Mouse (Mus musculus): ENCODE measurements around the gene Olfr796.

The Olfr796 gene

GRCm38 (mm10) chr10:129612470-129612869 lies at the start of gene Olfr796:
Gene Olfr796, minus strand, starts transcription at chr10:129612570.
- no peak for DNase-seq (ENCODE audit: low spot score)

DNA sequence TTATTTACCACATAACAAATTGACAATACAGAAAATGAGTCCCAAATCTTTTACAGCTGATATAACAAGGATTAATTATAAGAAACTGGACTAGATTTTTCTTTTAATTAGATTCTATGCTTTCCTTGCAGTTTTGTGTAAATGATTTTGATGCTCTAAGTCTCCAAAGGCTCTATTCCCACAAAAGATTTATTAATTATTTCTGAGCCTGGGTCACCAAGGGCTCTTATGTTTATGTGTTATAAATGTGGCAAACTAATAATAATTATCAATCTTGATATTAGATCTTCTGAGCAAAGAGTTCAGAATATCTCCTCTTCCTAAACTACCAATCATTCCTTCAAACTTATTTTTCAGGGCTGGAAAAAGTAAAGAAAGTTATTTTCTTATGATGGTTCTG lies 45.0 kb upstream of the Olfr796 start, which contains the start of gene Olfr800:
Olfr800 (plus strand) TSS at position 301 of the 400 bp plus-strand sequence.
- no peak for DNase-seq (ENCODE audit: low spot score)

DNA sequence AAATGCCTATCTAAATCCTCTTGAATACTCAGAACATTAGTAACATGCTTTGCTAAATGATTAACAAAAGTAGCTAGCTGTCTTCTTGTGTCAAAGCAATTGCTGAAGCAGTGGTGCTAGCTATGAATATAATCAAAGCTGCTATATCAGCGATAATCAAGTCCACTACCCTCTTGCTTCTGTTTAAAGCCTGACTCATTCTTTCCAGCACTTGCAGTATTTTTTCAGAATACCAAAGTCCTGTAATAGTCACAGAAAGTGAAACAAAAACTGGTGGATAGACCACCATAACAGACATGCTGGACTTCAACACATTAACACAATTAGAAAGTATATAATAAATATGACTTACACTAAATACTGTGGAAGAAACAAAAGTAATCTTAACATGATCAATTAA lies 39.4 kb upstream of the Olfr796 start:
- DNase-seq (ENCODE audit: low spot score) = no peak

GRCm38 (mm10) chr10:129637184-129637583 lies 24.8 kb upstream of the Olfr796 start, which contains the start of gene Olfr799:
Gene Olfr799, plus strand, starts transcription at chr10:129637484.
- DNase-seq (ENCODE audit: low spot score) = no peak

GRCm38 (mm10) chr10:129627834-129628233 lies 15.5 kb upstream of the Olfr796 start, which contains the start of gene Olfr798:
Gene Olfr798, minus strand, starts transcription at chr10:129627934.
- no peak for DNase-seq (ENCODE audit: low spot score)

DNA sequence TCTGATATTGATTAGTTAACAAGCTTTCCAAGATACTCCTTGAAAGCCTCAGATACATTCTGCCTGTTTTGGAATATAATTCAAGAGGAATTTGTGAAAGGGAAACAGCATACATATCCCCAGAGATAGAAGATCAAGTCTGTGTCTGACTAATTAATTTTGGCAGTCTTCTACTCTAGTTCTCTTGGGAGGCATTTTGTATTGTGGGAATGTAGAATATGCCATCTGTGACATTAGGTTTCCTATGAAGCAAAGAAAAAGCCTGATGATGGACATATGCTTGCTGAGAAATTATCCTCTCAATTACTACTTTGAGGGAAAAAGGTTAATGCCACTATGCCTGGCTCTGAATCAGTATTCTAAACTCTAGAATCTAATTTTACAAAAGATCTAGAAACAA lies 10.9 kb upstream of the Olfr796 start:
- DNase-seq (ENCODE audit: low spot score) = no peak

DNA sequence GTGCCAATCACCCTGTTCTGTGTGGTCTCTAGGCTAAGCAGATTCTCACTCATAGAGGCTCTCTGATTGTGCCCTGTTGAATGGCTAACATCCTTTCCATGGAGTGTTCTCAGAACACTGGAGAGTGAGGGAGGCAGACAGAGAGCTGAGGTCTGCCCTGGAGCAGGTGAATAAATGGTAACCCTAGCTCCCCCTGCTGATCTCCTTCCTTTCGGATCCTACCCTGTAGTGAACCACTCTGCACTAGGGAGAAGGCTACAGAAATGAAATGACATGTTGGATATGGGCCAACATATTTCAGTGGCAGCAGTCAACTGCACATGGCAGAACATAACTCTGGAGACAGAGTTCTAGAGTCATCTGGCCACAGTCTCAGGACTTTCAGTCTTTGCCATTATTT lies 9.4 kb upstream of the Olfr796 start:
- no peak for DNase-seq (ENCODE audit: low spot score)

DNA sequence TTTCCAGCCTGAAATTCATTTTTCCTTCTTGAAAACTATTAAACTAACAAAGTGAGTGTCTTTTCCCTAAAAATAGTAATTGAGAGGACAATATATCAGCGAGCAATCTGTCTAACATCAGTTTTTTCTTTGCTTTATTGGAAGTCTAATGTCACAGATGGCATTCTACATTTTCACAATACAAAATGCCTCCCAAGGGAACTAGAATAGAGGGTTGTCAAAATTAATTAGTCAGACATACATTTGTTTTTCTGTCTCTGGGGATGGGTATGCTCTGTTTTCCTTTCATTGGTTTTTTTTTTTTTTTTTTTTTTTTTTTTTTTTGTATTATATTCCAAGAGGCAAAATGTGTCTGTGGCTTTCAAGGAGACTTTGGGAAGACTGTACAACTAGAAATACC lies 35.3 kb downstream of the Olfr796 start:
- no peak for DNase-seq (ENCODE audit: low spot score)

DNA sequence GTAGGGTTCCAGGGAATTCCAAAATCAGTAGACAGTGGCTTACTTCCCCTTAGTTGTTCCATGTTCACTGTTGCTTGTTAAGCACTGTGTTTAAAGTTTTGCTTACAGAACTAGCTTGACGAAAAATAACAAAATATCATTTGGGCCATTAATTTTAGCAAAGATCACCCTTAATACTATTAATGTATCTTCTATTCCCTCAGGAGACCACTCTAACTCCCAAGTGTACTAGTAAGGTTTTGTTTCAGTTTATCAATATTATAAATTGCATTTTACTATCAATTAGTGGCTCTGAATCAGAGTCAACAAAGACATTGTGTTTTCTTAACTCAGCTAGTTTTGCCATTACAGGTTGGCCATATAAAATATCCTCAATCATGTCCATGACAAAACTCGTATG lies 45.0 kb downstream of the Olfr796 start, which contains the start of gene Olfr794:
Olfr794 (plus strand) TSS at position 301 of the 400 bp plus-strand sequence.
- DNase-seq (ENCODE audit: low spot score) = no peak
